Mouse (Mus musculus) G1E (cell line): ENCODE data around the gene Ifitm10. TPM values are rescaled to one million over a fixed set of nuclear protein-coding genes. Genes with fewer than 3 reads are reported as not detected.
"Not testable (repeated sequence)": the region's sequence is repeated elsewhere in the genome, so short reads cannot be mapped to it uniquely, and the experiment has no call there.

ENCODE experiments used
- ATAC-seq: 2 replicates; pipeline ENCODE4 v1.8.0; 2016; ENCODE audit warnings: mild to moderate bottlenecking; ENCODE audit not compliant: insufficient number of reproducible peaks, poor library complexity, low FRiP score, severe bottlenecking; ENCODE audit errors: extremely low read depth
- DNase-seq: peaks from one replicate; pipeline ENCODE4 v3.0.0; 2012; ENCODE audit warnings: low spot score
- H3K27me3 ChIP-seq: 2 replicates; pipeline ENCODE4 v1.6.1; 2012; ENCODE audit warnings: mild to moderate bottlenecking, low read length, inconsistent platforms; ENCODE audit not compliant: insufficient read depth
- H3K36me3 ChIP-seq: replicated peaks from 2 replicates; pipeline ENCODE3; 2012; ENCODE audit warnings: mild to moderate bottlenecking, inconsistent platforms
- H3K4me1 ChIP-seq: 2 replicates; pipeline ENCODE4 v1.6.1; 2012; ENCODE audit warnings: low read depth, low read length, inconsistent platforms, mixed read lengths; ENCODE audit not compliant: insufficient read depth
- H3K4me3 ChIP-seq: 2 replicates; pipeline ENCODE4 v1.5.1; 2012; ENCODE audit warnings: low read depth, mild to moderate bottlenecking, inconsistent platforms, low read length, moderate library complexity, mixed read lengths
- H3K9me3 ChIP-seq: replicated peaks from 2 replicates; pipeline ENCODE4 v1.6.1; 2012; ENCODE audit warnings: inconsistent platforms
- CTCF ChIP-seq: IDR thresholded peaks from 2 replicates; pipeline ENCODE4 v1.5.1; 2012; ENCODE audit warnings: low read depth, low read length, inconsistent platforms, mixed read lengths
- GATA1 ChIP-seq: IDR thresholded peaks from 2 replicates; pipeline ENCODE4 v1.6.1; 2012; ENCODE audit warnings: borderline replicate concordance, low read length, inconsistent platforms, mixed read lengths
- GATA2 ChIP-seq: IDR thresholded peaks from 2 replicates; pipeline ENCODE4 v1.6.1; 2012; ENCODE audit warnings: low read depth, low read length, inconsistent platforms, borderline replicate concordance
- POLR2AphosphoS5 ChIP-seq: IDR thresholded peaks from 2 replicates; pipeline ENCODE4 v1.6.1; 2012; ENCODE audit warnings: low read depth, low read length, inconsistent platforms; ENCODE audit not compliant: insufficient replicate concordance
- TAL1 ChIP-seq: conservative IDR thresholded peaks from 2 replicates; pipeline ENCODE4 v1.6.1; 2012; ENCODE audit warnings: low read depth, low read length, inconsistent platforms, mixed read lengths
- polyA plus RNA-seq: library from polyadenylated mRNA; stranded (reverse); fragments of >175 nt; gene quantifications from 2 replicates; pipeline ENCODE4 v1.2.3, GENCODE M21; 2012
- total RNA-seq, 2 experiments: library from RNA; stranded (forward) in 1 of 2; stranded (reverse) in 1 of 2; fragments of 200-1000 nt in 1 of 2; fragments of >200 nt in 1 of 2; fragmentation: Nextera tagmentation in 1 of 2; gene quantifications; 2 replicates each; pipeline ENCODE4 v1.2.3; 2014 to 2017

Ifitm10 gene
- total and polyA plus RNA-seq, 3 experiments = 0.33 to 0.93 TPM; not detected in 1

- ATAC-seq (no peak), DNase-seq (no peak)
- Histone ChIP-seq H3K4me3 (no peak overlapping the region), H3K4me1 (0 out of 2 replicates have a peak, but pooled peaks cover 2% of the 10 kb centered on the region), H3K27me3 (peaks cover 48% of the 10 kb centered on the region), H3K9me3 (no peaks in the 10 kb centered on the region), H3K36me3 (no peaks in the 10 kb centered on the region)
- TF ChIP-seq GATA2 = no peak
These were observed 50.0 kb downstream of the Ifitm10 start for GRCm38 (mm10) chr7:142323396-142324117.

- no peak for DNase-seq
- TF ChIP-seq POLR2AphosphoS5 = no peak
- TF ChIP-seq GATA2 = no peak
- TF ChIP-seq TAL1 = no peak
- no peak for TF ChIP-seq GATA1
- no peak for TF ChIP-seq CTCF
These were observed 50.9 kb downstream of the Ifitm10 start for GRCm38 (mm10) chr7:142322641-142323040.

GRCm38 (mm10) chr7:142321637-142322306, 51.8 kb downstream of the Ifitm10 start:
- H3K4me1 ChIP-seq, ATAC-seq, H3K36me3 ChIP-seq, H3K9me3 ChIP-seq, H3K4me3 ChIP-seq, DNase-seq: not testable (repeated sequence)
- H3K27me3 ChIP-seq = peaks cover 40% of the 10 kb centered on the region

More at GRCm38 (mm10) chr7:142322641-142323040, 50.9 kb downstream of the Ifitm10 start:
- no peaks in the 10 kb centered on the region for H3K9me3 ChIP-seq
- no peaks in the 10 kb centered on the region for H3K36me3 ChIP-seq
- ATAC-seq = no peak
- no peak overlapping the region for H3K4me3 ChIP-seq
- H3K4me1 ChIP-seq = no peaks in the 10 kb centered on the region
- peaks cover 43% of the 10 kb centered on the region for H3K27me3 ChIP-seq

GRCm38 (mm10) chr7:142320906-142321305, 52.6 kb downstream of the Ifitm10 start:
- TF ChIP-seq CTCF = no peak
- TF ChIP-seq GATA1 = no peak
- TF ChIP-seq GATA2 = no peak
- TF ChIP-seq POLR2AphosphoS5 = no peak
- TF ChIP-seq TAL1 = no peak
- no peak for ATAC-seq

GRCm38 (mm10) chr7:142319124-142319523, 54.4 kb downstream of the Ifitm10 start:
- no peak for DNase-seq
- Histone ChIP-seq H3K27me3 (peaks cover 31% of the 10 kb centered on the region), H3K4me1 (peaks cover 5% of the 10 kb centered on the region), H3K36me3 (no peaks in the 10 kb centered on the region), H3K4me3 (no peak overlapping the region), H3K9me3 (no peaks in the 10 kb centered on the region)
- TF ChIP-seq GATA1 = no peak
- TF ChIP-seq POLR2AphosphoS5 = no peak
- no peak for TF ChIP-seq CTCF
- TF ChIP-seq GATA2 = no peak
- TF ChIP-seq TAL1 = no peak
- ATAC-seq = no peak

More at GRCm38 (mm10) chr7:142320906-142321305, 52.6 kb downstream of the Ifitm10 start:
- H3K36me3 ChIP-seq = no peaks in the 10 kb centered on the region
- DNase-seq = no peak
- H3K27me3 ChIP-seq = peaks cover 34% of the 10 kb centered on the region
- peaks cover 5% of the 10 kb centered on the region for H3K4me1 ChIP-seq
- H3K4me3 ChIP-seq = no peak overlapping the region
- H3K9me3 ChIP-seq = no peaks in the 10 kb centered on the region

GRCm38 (mm10) chr7:142317216-142317615, 56.3 kb downstream of the Ifitm10 start:
- no peaks in the 10 kb centered on the region for H3K36me3 ChIP-seq
- peaks cover 5% of the 10 kb centered on the region for H3K4me1 ChIP-seq
- H3K27me3 ChIP-seq = peaks cover 24% of the 10 kb centered on the region
- no peak for DNase-seq
- TF ChIP-seq GATA2 (no peak), GATA1 (no peak), TAL1 (no peak), POLR2AphosphoS5 (no peak), CTCF (no peak)
- H3K9me3 ChIP-seq = no peaks in the 10 kb centered on the region
- ATAC-seq = no peak
- H3K4me3 ChIP-seq = no peak overlapping the region

- no peak for ATAC-seq
- Histone ChIP-seq H3K4me3 (no peak overlapping the region), H3K36me3 (no peaks in the 10 kb centered on the region), H3K27me3 (peaks cover 24% of the 10 kb centered on the region), H3K9me3 (no peaks in the 10 kb centered on the region), H3K4me1 (peaks cover 5% of the 10 kb centered on the region)
- TF ChIP-seq CTCF (peak; percentile 69), POLR2AphosphoS5 (no peak), GATA2 (no peak)
- DNase-seq = peak; percentile 21
These were observed 57.0 kb downstream of the Ifitm10 start for GRCm38 (mm10) chr7:142316558-142316957.
